Mouse (Mus musculus) common myeloid progenitor, adult 5-6 weeks (primary cell): Measurements from ENCODE around the gene Asic1. TPM values are rescaled to one million over a fixed set of nuclear protein-coding genes. Genes with fewer than 3 reads are reported as not detected.

Source experiments
- ATAC-seq: replicated peaks from 2 replicates; pipeline ENCODE4 v1.8.0; 2016; ENCODE audit warnings: low read depth, mild to moderate bottlenecking, moderate TSS enrichment, inconsistent platforms; ENCODE audit not compliant: poor library complexity, severe bottlenecking
- total RNA-seq: library from RNA; stranded (forward); fragments of 200-1000, 187-1606 nt; gene quantifications from 2 replicates; pipeline ENCODE4 v1.2.3, GENCODE M21; 2017

The Asic1 gene
- total RNA-seq, 1 experiment from 2014 or later: not detected

- no peak for ATAC-seq
These were observed 66.5 kb downstream of the Asic1 start for GRCm38 (mm10) chr15:99736675-99737074.

GRCm38 (mm10) chr15:99740229-99740628, 70.1 kb downstream of the Asic1 start:
- ATAC-seq: no peak

Other genes starting within 250 kb of the Asic1 start
- 0.78 and 6.7 TPM in 2 replicates for gene Nckap5l, start 212.6 kb upstream of the Asic1 start, total RNA-seq
- 4.9 and 5.4 TPM in 2 replicates for gene Bcdin3d, start 195.6 kb upstream of the Asic1 start, total RNA-seq
- gene Faim2, start 142.2 kb upstream of the Asic1 start, total RNA-seq: not detected in 2 replicates
- gene Aqp2, start 91.3 kb upstream of the Asic1 start, total RNA-seq: not detected in 2 replicates
- gene Aqp5, start 79.6 kb upstream of the Asic1 start, total RNA-seq: not detected in 2 replicates
- not detected in 2 replicates for gene Aqp6, start 69.0 kb upstream of the Asic1 start, total RNA-seq
- gene Racgap1, start 18.7 kb upstream of the Asic1 start, total RNA-seq: 60.6 and 78.1 TPM in 2 replicates
- gene Smarcd1, start 31.8 kb downstream of the Asic1 start, total RNA-seq: 27.9 and 34.0 TPM in 2 replicates
- gene Gm17349, start 35.1 kb downstream of the Asic1 start, total RNA-seq: not detected in 2 replicates
- gene Gpd1, start 47.1 kb downstream of the Asic1 start, total RNA-seq: 0.46 and 0.82 TPM in 2 replicates
- gene Cox14, start 55.2 kb downstream of the Asic1 start, total RNA-seq: 31.2 and 49.0 TPM in 2 replicates
- 24.0 and 33.2 TPM in 2 replicates for gene Cers5, start 102.5 kb downstream of the Asic1 start, total RNA-seq
- 1.5 and 2.2 TPM in 2 replicates for gene Lima1, start 205.1 kb downstream of the Asic1 start, total RNA-seq